Mouse (Mus musculus) frontal cortex, postnatal 25 days (tissue): ENCODE measurements around the gene Rnf31.

Experiments
- DNase-seq, 2 experiments: peaks; one replicate each; pipeline ENCODE4 v3.0.0; 2022; ENCODE audit warnings: low spot score in 2 of 2

The Rnf31 gene

DNA sequence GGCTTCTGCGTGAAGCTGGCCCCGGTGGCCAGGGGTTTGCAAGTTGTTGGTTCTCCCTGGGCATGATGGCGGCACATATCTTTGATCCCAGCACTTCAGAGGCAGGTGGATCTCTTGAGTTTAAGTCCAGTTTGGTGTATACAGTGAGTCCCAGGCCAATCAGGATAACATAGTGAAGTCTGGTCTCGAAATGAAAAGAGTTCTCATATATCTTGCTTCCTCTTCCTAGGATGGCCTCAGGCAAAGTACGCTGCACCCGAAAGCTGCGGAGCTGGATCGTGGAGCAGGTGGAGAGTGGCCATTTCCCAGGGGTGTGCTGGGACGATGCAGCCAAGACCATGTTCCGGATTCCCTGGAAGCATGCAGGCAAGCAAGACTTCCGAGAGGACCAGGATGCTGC lies 13.3 kb downstream of the Rnf31 start:
- DNase-seq, result no peak

DNA sequence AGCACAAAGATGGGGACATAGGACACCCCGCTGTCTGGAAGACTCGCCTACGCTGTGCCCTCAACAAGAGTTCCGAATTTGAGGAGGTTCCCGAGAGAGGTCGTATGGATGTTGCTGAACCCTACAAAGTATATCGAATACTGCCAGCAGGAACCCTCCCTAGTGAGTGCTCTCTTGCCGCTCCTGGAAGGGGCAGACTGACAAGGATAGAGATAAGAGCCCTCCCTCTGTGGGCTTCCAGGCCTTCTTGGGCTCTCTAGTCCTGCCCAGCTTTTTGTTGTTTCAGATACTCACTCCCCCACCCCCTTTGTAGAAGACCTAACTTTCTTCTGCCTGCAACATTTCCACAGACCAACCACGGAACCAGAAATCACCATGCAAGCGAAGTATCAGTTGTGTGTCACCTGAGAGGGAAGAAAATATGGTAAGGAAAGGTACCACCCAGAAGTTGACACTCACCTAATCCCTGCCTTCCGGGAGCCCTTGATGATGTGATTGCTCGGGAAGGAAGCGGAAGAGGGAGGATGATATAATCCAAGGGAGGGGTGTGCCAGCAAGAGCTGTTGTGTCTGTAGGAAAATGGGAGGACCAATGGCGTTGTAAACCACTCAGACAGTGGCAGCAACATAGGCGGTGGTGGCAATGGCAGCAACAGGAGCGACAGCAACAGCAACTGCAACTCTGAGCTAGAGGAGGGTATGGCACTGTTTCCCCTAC lies 14.4 kb downstream of the Rnf31 start:
- no peak for DNase-seq

DNA sequence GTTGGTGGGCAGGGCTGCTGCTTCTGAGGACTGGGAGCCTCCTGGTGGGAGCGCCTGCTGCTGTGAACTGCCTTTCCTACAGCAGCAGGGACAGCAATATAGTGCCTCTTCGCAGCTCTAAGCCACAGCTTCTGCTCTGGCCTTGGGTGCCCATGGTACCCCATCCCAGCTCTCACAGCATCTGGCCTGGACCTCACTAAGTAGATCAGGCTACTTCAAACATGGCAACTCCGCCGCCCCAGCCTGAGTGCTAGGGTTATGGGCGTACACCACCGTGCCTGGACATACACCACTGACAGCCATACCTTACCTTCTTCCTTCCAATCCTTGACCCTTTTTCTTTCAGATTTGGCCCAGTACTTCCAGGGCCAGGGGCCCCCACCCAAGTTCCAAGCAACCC lies 16.8 kb downstream of the Rnf31 start:
- no peak for DNase-seq

DNA sequence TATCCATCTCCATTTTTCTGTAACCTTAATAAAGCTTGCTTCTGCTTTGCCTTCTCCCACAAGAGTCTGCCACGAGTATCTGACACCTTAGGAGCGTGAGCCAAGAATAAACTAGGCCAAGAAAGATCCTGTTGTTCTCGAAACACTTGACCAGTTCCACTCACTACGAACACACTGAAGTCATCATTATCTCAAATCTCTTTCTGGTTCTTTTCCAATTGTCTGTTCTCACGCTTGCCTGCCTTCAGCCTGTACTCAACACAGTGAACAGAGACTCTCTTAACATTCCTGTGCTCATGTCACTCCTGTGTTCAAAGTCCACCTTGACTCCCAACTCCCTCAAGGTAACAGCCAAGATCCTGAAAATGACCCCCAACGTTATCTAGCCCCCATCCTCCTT lies 21.8 kb downstream of the Rnf31 start:
- DNase-seq, result no peak

DNA sequence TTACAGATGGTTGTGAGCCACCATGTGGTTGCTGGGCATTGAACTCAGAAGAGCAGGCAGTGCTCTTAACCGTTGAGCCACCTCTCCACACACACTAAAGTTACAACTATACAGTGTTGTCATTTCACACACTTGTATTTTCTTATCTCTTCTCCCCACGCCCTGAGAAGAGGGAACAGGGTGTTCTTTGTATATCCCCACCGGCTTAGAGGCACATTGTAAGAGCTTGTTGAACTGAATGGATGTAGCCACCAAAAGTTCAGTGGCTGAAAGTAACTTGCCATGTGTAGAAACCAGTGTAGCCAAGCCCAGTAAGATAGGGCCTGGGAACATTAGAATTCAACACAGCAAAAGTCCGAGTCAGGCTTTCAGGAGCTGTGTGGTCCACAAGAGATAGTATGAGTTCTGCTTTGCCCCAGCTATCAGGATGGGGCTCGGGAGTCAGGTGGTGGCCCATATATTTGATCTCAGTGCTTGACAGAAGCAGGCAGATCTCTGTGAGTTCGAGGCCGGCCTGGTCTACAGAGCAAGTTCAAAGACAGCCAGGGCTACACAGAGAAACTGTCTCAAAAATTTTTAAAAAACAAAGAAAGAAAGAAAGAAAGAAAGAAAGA lies 23.2 kb downstream of the Rnf31 start:
- DNase-seq, result no peak

DNA sequence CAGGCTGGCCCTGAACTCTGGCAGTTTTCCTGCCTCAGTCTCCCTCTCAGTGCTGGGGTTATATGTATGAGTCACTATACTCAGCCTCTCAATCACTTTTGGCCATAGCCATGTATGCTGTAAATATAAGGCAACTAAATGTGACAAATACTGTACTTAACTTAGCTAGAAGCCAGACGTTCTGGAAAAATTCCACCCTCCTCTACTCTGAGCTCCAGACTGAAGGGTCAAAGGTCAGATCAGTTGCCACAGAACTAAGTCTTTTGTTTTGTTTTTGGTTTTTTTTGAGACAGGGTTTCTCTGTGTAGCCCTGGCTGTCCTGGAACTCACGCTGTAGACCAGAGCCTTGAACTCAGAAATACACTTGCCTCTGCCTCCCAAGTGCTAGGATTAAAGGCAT lies 24.4 kb downstream of the Rnf31 start:
- DNase-seq, result no peak

DNA sequence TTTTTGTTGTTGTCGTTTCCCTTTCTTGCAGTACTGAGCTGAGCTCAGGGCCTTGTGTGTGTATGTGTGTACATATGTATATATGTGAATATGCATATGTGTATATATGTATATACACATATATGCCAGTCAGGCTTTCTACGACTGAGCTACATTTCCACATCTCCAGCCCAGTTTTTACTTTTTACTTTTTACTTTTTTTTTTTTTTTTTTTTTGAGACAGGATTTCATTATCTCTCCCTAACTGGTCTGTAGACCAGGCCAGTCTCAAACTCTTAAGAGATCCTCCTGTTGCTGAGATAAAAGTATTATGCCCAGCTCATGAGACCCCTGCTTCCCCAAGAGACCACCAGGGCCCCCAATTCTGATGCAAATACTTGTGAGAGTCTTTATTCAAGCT lies 25.3 kb downstream of the Rnf31 start:
- DNase-seq, result no peak

DNA sequence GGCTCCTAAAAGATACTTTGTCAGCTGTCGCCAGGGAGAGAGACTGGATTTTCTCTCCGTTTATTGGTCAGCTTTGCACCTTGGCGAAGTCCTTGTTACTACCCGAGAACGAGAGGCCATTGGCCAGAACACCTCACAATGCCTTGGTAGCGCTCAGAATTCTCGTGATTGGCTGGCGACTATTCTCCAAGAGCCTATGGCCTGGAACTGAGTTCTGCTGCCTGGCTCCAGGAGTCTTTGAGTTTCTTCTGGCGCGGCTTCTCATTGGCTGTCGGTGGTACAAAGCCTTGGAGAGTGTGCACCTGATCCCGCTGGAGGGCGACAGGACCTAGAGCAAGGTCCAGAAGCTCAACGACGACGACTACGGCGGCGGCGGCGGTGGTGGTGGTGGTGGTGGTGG lies 26.3 kb downstream of the Rnf31 start, which contains the start of gene Rec8:
Gene Rec8 (plus strand): TSS at position 216 of the 400 bp plus-strand sequence.
- no peak for DNase-seq

DNA sequence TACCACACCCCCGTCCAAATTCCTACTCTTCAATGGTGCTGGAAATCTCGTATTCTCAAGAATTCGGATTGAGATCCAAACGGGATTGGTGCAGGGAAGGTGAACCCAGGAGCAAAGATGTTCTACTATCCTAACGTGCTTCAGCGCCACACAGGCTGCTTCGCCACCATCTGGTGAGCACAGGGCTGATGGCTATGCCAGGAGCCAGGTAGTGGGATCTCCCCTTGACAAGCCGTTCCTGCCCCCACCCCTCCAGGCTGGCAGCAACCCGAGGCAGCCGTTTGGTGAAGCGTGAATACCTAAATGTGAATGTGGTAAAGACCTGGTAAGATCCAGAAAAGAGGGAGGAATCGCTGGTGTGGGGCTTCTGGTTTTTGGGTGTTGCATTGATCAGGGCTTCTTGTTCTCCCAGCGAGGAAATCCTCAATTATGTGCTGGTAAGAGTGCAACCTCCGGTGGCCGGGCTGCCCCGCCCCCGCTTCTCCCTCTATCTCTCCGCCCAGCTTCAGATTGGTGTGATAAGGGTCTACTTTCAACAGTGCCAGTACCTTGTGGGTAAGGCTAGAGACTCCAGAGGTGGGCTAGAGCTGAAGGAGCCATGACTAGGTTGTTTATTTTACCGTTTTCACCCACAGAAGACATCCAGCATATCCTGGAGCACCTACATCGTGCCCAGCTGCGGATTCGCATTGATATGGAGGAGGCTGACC lies 27.1 kb downstream of the Rnf31 start:
- DNase-seq, result no peak

DNA sequence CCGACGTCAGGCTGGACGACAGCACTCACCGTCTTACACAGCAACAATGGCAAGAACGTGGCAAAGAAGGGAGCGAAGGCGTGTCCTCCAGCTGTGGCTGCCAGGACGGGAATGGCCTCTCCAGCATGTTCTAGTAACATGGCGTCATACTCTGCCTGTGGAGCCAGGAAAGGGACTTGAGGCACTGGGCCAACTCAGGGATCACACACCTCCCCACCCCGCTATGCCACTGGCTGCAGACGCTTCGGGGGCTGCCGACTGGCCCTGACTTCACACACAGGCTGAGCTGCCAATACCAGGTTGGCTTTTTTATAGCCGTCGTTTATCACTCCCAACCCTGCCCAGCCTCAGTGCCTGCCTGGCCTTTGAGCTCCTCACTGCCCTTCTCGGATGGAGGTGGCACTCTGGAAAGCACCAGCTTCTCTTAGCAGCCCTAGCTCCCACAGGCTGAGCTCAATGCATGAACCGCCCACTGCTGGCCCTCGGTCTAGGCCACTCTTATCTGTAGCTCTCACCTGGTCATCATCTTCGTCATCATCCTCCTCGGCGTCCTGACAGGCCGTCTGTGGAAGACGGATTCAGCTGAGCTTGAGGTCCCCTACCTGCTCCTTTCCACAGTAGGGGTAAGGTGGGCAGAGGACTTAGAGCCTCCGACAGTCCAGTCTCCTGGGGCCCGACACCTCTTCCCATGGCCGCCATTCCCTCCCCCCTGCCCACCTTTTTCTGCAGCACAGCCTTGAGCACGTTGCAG lies 36.7 kb downstream of the Rnf31 start:
- no peak for DNase-seq

DNA sequence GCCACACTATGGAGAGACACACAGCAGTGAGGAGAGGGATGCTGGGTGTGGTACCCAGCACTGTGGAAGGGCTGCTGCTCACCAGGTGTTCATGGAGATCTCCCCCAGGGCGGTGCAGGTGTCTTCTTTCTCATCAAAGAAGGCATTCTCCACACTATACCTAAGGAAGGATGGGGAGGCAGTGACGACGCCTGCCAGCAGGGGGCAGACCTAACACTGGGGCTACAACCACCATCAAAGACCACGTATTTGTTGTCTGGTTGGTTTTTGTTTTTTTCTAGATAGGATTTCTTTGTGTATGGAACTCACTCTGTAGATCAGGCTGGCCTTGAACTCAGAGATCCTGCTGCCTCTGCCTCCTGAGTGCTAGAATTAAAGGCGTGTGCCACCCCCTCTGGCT lies 37.8 kb downstream of the Rnf31 start:
- peak; percentile 25 to 41 for DNase-seq

DNA sequence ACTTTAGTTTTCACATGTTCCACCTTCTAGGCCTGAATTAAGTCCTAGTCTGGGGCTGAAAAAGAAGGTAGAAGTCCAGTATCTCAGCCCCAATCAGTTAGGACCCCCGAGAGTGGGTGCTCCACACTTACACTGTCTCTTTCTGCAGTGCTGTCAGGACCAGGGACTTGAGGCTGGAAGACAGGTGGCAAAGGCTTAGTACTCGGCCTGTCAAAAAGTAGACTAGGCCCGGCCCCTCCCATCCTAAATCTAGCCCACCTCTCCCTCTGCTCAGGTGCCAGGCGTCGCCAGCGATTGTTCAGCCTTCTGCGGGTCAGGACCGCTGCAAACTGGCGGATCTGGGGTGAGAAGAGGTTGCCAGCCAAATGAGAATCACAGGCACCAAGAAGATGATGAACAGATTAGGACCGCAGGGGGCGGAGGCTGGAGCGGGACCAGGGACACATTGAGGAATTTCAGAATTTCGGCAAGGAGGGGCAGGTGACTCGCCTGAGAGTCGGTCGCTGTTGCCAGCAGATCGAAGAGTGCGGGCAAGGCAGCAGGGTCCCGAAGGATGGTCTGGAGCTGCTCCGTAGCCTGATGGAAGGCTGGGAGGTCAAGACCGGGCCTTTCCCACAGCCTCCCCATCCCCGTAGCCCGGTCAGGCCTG lies 43.5 kb downstream of the Rnf31 start:
- no peak for DNase-seq

DNA sequence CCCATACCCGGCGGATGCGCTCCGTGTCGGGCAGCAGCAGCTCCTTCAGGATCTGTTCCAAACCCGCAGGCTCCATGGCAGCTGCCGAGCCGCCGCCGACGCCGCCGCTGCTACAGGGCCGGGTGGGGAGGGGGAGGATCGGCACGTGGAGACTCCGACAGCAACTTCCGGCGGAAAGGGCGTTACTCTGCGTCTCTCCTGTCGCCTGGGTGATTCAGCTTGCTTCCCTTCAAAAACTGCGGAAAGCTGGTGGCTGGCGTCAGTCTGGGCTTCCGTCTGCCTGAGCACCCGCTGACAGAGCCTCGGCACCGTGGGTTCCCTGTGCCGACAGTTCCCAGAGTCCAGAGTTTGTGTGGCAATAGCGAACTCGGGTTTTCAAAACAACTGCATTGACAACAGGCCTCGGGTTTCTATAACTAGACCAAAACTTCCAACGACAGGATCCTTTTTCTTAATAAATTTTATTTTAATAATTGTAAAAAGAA lies 44.1 kb downstream of the Rnf31 start, which contains the start of gene Ipo4:
Gene Ipo4 (minus strand): TSS at position 435 of the 485 bp plus-strand sequence.
- DNase-seq, result peak; percentile 64 to 79

DNA sequence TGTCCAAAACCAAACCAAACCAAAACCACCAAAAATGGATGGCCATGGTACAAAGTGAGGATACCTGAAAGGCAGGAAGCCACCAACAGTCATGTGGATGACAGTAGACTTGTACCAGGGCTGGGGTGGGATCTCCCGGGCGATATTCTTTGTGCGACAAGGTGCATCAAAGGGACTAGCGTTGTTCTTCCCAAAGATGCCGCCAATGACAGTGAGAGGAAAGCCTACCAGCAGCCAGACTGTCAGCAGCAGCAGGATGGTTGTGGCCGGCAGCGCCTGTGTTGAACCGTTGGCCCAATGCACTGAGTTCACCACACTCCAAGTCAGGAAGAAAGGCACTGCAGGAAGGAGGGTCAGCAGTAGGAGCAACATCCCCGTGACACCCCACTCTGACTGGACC lies 46.3 kb downstream of the Rnf31 start, which contains the start of gene Gm49378:
Gene Gm49378 (minus strand): TSS at position 101 of the 400 bp plus-strand sequence.
- no peak for DNase-seq

DNA sequence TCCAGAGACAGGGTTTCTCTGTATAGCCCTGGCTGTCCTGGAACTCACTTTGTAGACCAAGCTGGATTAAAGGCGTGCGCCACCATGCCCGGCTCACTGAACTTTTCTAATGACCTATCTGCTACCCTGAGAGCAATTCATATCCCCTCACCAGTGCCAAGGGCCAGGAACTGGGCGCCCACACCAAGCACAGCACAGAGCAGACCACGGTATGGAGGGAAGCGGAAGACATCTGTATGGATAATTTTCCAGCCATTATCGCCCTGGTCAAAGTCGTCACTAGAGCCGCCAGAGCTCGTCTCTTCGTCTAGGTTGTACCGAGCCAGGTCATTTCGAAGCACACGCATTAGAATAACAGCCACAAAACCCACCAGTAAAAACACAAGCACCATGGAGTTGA lies 49.3 kb downstream of the Rnf31 start:
- DNase-seq, result no peak

DNA sequence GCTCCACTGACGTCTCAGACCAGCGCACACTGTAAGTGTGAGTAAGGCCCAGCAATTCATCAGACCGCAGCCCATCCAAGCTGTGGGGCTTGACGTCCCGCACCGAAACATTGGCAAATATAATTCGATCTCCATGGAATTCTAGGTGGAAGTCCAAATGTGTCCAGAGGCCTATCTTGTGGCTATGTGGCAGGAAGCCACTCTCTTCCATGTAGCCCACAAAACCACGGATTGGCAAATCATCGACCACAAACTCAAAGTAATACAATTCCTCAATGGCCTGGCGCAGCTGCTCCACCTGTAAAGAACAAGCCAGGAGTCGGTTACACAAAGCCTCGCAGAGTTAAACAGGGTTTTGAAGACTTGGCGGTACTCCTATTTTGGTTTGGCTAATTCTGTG lies 49.8 kb downstream of the Rnf31 start:
- no peak for DNase-seq

DNA sequence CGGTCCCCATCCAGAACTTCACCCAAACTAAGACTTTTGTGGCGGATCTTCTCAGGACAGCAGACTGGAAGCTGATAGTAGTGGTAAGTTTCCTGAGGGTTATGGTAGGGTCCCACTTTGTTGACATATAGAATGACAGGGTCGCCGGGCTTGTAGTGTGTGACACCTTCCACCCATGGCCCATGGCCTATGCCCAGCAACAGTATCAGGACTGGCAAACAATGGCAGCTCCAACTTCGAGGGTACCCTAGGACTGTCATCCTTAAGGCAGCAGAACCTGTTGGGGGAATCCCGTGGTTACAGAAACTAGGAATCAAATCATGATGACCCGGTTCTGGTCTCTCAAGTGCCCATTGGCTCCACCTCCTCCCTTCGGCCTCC lies 51.2 kb downstream of the Rnf31 start:
- DNase-seq, result no peak

DNA sequence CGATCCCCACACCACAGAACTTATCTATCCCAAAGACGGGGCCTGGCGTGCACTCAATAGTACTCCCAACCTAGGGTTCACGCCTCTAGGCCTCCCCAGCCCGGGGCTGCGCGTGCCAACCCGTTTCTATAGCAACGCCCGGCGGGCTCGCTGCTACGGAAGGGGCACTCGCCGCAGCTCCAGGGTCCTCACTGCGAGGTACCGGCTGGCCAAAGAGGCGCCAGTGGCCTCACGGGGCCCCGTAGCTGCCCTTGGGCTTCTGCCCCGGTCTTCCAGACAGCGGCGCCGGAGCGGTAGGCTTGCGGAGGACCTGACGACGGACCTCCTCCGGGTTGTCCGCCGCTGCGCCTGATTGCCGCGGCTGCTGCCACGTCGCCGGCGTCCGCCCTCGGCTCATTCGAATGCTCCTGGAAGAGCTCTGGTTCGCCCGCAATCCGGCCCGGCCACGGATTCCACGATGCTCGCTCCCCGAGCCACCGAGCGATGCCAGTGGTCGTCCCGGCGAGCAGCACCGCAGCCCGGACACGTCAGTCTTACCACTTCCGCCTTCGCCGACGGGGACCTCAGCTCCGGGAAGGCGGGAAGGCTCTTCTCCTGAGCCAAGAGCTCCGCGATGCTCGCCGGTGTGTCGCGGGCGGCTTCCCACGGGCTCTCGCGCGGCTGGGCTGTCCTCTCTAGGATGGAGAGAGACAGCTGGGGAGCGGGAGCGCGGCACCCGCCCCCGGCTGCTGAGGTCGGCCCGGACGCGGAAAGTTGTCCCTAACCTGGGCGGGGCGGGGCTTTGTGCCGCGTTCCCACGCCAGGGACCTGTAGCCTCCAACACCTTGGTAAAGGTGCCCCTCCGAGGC lies 51.8 kb downstream of the Rnf31 start, which contains the start of gene Tm9sf1:
Gene Tm9sf1 (minus strand): TSS at position 747 of the 848 bp plus-strand sequence.
- peak; percentile 79 to 81 for DNase-seq

DNA sequence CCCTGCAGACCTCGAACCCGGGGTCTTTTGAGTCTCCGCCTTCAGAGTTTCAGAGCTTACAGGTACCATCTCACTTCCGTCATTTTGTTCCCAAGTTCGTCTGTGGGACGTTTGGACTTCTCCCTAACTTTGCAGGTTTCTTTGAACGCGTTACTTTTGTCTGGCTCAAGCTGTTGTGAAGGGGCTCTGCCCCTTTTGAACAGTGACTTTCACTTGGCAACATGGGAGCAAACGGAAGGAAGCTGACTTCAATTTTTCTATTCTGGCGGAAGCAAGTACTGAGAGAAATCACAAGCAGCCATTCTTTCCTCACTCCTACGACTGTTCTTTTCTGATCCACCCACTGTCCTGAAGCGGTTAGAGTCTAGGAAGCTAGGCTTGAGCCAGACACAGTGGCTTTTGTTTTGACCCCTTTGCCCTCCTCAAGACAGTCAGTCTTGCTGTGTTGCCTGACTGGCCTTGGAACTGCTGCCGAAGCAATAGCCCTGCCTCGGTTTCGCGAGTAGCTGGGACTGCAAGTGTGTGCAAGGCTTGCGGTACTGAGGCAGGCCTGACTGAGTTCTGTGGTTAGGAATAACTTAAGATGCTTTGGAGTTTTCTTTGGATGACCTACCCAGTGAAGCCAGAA lies 52.9 kb downstream of the Rnf31 start:
- no peak for DNase-seq

DNA sequence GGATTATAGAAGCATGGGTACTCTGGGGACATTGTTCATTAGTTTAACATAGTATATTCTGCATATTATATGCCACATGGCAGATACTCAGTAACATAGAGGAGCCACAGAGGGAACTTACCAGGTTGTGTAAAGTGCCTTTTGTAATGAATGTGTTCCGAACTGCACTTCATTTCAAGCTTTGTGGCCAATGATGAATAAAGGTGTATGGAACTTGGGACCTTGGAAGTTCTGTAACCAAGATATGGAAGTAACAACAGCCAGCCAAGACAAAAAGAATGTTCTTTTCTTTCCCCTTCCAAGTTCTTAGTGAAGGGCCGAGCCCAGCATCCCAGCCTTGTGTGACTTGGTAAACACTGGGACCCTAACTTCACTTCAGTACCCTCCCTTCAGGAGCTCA lies 58.4 kb downstream of the Rnf31 start, which contains the start of gene Tssk4:
Gene Tssk4 (plus strand): TSS at position 301 of the 400 bp plus-strand sequence.
- no peak for DNase-seq
